Mouse (Mus musculus): ENCODE results near the gene Fam219a. TPM values are rescaled to one million over a fixed set of nuclear protein-coding genes. Genes with fewer than 3 reads are reported as not detected.

The Fam219a gene
- polyA plus RNA-seq, 1 experiment from 2014 or later: 21.7 TPM

DNA sequence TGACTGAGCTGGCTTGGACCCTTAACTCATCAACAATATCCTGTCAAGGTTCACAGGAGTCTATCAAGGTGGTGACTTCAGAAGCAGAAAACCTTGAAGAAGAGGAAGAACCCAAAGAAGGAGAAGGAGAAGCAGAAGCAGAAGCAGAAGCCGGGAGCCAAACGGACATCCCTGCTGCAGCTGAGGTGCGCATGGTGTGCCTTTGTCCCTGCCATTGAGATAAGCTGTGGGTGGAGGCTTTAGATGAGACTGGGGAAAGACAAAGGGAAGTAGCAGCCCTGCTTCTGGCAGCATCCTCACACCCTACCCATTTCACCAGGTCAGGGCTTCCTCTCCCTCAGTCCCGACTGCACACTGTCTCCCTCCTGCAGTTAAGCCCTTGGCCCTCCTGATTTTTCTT lies 33.5 kb upstream of the Fam219a start:
- Histone ChIP-seq H3K36me3 (ENCODE audit: control insufficient read depth, insufficient read depth, low read length) (no peaks in the 10 kb centered on the region), H3K4me2 (ENCODE audit: low read length) (no peak overlapping the region), H3K9ac (ENCODE audit: low read depth, low read length) (no peak overlapping the region), H3K4me1 (ENCODE audit: control insufficient read depth, insufficient read depth, low read length) (peaks cover 9% of the 10 kb centered on the region; the same call in 1 of the 2 replicates), H3K27ac (ENCODE audit: low read length) (no peak overlapping the region), H3K27me3 (ENCODE audit: control insufficient read depth, insufficient read depth, low read depth, low read length) (no peaks in the 10 kb centered on the region), H3K9me3 (replicated peaks; ENCODE audit: control insufficient read depth, low read length, poor library complexity, severe bottlenecking) (no peaks in the 10 kb centered on the region), H3K4me3 (ENCODE audit: low read depth, low read length) (no peak overlapping the region)
- no peak for ATAC-seq
- WGBS: 27% methylated on average over 4 of the region's 4 CpGs

DNA sequence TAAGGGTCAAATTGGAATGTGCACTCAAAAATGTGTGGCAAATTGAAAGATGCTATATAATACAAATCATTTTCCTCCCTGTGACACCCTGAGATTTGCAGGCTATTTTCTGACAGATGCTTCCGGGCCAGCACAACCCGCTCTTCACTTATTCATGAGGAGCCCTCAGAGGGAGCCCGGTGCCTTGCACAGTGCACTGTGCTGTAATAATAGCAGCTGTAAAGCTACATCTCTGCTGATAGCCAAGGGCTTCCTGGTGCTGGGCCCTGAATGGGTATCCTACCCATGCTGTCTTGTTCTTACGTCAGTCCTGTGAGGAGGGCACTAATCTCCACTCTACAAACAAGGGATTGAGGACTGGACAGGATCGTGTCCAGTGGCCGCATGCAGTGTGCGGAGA lies 14.0 kb upstream of the Fam219a start:
- H3K4me3 ChIP-seq (ENCODE audit: low read depth, low read length): no peak overlapping the region
- WGBS: 47% methylated on average over 7 of the region's 7 CpGs
- H3K27me3 ChIP-seq (ENCODE audit: control insufficient read depth, insufficient read depth, low read depth, low read length): no peaks in the 10 kb centered on the region
- H3K27ac ChIP-seq (ENCODE audit: low read length): no peak overlapping the region
- no peaks in the 10 kb centered on the region for H3K9me3 ChIP-seq (replicated peaks; ENCODE audit: control insufficient read depth, low read length, poor library complexity, severe bottlenecking)
- no peak overlapping the region for H3K9ac ChIP-seq (ENCODE audit: low read depth, low read length)
- no peaks in the 10 kb centered on the region for H3K4me1 ChIP-seq (ENCODE audit: control insufficient read depth, insufficient read depth, low read length)
- H3K4me2 ChIP-seq (ENCODE audit: low read length): no peak overlapping the region
- H3K36me3 ChIP-seq (ENCODE audit: control insufficient read depth, insufficient read depth, low read length): no peaks in the 10 kb centered on the region
- peak; percentile 67; the same call in 1 of the 2 replicates for ATAC-seq

DNA sequence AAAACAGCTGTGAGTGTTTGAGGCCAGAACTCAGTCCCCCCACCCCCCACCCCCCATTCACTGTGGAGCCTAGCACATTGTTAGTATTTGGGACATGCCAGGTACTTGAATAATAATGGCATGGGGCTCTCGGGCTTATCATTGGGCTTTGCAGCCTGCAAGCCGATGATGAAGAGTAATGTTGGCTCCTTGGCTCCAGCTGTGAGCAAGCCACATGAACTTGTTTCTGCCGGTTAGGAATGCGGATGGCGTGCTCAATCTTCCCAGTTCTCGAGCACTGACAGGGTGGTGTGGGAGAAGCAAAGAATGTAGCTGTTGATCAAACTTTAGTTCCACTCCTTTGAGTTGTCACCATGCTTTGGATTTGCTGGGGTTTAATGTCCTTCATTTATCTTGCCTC lies 6.6 kb upstream of the Fam219a start:
- no peaks in the 10 kb centered on the region for H3K36me3 ChIP-seq (ENCODE audit: control insufficient read depth, insufficient read depth, low read length)
- WGBS: 39% methylated on average over 6 of the region's 6 CpGs
- no peak for ATAC-seq

DNA sequence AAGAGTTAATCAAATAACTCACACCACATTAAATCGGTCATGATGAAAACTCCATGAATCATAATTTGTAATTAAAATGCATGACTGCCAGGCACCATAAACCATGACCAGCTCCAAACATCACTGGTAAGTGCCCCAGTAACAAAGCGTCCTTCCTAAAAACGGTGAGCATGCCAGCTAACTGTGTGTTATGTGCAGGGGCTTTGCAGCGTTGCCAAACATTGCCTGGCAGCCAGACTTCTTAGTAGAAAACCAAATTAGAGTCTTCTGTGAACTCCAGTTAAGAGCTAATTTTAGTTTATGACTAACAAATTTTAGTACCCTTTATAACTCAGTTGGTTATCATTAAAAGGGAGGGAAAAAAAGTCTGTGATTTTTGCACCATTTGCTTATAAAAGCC lies 4.2 kb upstream of the Fam219a start:
- H3K4me1 ChIP-seq (ENCODE audit: control insufficient read depth, insufficient read depth, low read length): peaks cover 8% of the 10 kb centered on the region; the same call in 1 of the 2 replicates
- 56% methylated on average over 4 of the region's 4 CpGs for WGBS
- no peak overlapping the region for H3K27ac ChIP-seq (ENCODE audit: low read length)
- H3K4me2 ChIP-seq (ENCODE audit: low read length): no peak overlapping the region
- no peaks in the 10 kb centered on the region for H3K27me3 ChIP-seq (ENCODE audit: control insufficient read depth, insufficient read depth, low read depth, low read length)
- no peak overlapping the region for H3K9ac ChIP-seq (ENCODE audit: low read depth, low read length)
- H3K4me3 ChIP-seq (ENCODE audit: low read depth, low read length): no peak overlapping the region
- no peaks in the 10 kb centered on the region for H3K36me3 ChIP-seq (ENCODE audit: control insufficient read depth, insufficient read depth, low read length)
- no peak for ATAC-seq
- no peaks in the 10 kb centered on the region for H3K9me3 ChIP-seq (replicated peaks; ENCODE audit: control insufficient read depth, low read length, poor library complexity, severe bottlenecking)

More for the DNA sequence above, 6.6 kb upstream of the Fam219a start:
- H3K4me1 ChIP-seq (ENCODE audit: control insufficient read depth, insufficient read depth, low read length): peaks cover 2% of the 10 kb centered on the region; the same call in 1 of the 2 replicates
- H3K4me3 ChIP-seq (ENCODE audit: low read depth, low read length): no peak overlapping the region
- no peaks in the 10 kb centered on the region for H3K27me3 ChIP-seq (ENCODE audit: control insufficient read depth, insufficient read depth, low read depth, low read length)
- no peak overlapping the region for H3K27ac ChIP-seq (ENCODE audit: low read length)
- H3K4me2 ChIP-seq (ENCODE audit: low read length): no peak overlapping the region
- H3K9me3 ChIP-seq (replicated peaks; ENCODE audit: control insufficient read depth, low read length, poor library complexity, severe bottlenecking): no peaks in the 10 kb centered on the region
- H3K9ac ChIP-seq (ENCODE audit: low read depth, low read length): no peak overlapping the region

DNA sequence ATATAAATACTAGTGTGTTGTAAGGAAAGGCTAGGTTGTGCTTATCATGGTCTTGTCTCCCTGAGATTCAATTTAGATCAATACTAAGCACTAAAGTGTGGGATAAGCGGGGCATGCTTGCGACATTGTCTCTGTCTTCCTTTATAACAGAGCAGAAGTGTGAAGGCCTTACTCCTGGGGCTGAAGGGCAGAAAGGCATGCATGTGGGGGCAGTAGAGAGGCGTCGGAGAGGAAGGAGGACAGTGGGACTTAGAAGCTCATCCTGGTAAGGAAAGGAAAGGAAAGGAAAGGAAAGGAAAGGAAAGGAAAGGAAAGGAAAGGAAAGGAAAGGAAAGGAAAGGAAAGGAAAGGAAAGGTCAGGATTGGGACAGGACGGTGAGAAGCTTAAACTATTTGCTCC lies 2.2 kb upstream of the Fam219a start:
- no peak for ATAC-seq

DNA sequence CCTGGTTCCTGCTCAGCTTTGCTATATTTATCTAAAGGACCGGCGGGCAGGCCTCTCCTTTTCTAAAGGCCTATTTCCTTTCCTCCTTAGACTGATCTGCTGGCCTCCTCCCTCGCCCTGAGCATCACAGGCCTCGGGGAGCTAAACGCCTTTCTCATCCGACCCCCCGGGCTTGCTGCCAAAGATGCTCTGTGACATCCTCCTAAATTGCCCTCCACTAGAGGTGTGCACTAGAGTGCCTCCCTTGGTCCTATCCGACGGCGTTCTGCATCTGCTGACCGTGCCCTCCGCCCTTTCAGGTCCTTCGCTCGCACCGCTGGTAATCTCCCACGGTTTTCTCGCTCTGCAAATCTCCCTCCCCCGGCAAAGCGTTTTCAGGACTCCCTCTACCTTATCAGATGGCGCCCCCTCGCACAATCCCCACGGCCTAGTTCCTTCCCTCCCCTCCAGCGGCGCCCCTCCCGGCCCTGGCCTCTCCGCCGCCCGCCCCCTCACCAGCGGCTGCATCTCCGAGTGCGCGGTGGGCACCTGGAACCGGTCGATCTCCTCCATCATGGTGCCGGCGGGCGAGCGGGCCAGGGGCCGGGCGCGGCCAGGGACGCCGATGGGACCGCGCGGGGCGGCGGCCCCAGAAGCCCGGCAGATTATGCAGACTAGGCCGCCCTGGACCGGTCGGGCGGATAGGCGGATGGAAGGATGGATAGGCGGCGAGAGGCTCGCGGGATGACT lies 492 bp downstream of the Fam219a start:
- ATAC-seq: peak; percentile 41
- H3K4me1 ChIP-seq (ENCODE audit: control insufficient read depth, insufficient read depth, low read length): peaks cover 30% of the 10 kb centered on the region
- H3K4me2 ChIP-seq (ENCODE audit: low read length): peak overlapping the region; percentile 71
- peak overlapping the region; percentile 82 for H3K4me3 ChIP-seq (ENCODE audit: low read depth, low read length)
- no peaks in the 10 kb centered on the region for H3K36me3 ChIP-seq (ENCODE audit: control insufficient read depth, insufficient read depth, low read length)
- H3K9ac ChIP-seq (ENCODE audit: low read depth, low read length): peak overlapping the region; percentile 90
- H3K9me3 ChIP-seq (replicated peaks; ENCODE audit: control insufficient read depth, low read length, poor library complexity, severe bottlenecking): no peaks in the 10 kb centered on the region
- peak overlapping the region; percentile 92 for H3K27ac ChIP-seq (ENCODE audit: low read length)
- H3K27me3 ChIP-seq (ENCODE audit: control insufficient read depth, insufficient read depth, low read depth, low read length): no peaks in the 10 kb centered on the region
- WGBS: under 1% methylated on average over 57 of the region's 58 CpGs

More for the DNA sequence above, 2.2 kb upstream of the Fam219a start:
- Histone ChIP-seq H3K9ac (ENCODE audit: low read depth, low read length) (no peak overlapping the region), H3K27ac (ENCODE audit: low read length) (no peak overlapping the region), H3K4me2 (ENCODE audit: low read length) (no peak overlapping the region), H3K4me3 (ENCODE audit: low read depth, low read length) (no peak overlapping the region), H3K27me3 (ENCODE audit: control insufficient read depth, insufficient read depth, low read depth, low read length) (no peaks in the 10 kb centered on the region), H3K4me1 (ENCODE audit: control insufficient read depth, insufficient read depth, low read length) (peaks cover 21% of the 10 kb centered on the region), H3K9me3 (replicated peaks; ENCODE audit: control insufficient read depth, low read length, poor library complexity, severe bottlenecking) (no peaks in the 10 kb centered on the region), H3K36me3 (ENCODE audit: control insufficient read depth, insufficient read depth, low read length) (no peaks in the 10 kb centered on the region)
- 36% methylated on average over 5 of the region's 5 CpGs for WGBS

DNA sequence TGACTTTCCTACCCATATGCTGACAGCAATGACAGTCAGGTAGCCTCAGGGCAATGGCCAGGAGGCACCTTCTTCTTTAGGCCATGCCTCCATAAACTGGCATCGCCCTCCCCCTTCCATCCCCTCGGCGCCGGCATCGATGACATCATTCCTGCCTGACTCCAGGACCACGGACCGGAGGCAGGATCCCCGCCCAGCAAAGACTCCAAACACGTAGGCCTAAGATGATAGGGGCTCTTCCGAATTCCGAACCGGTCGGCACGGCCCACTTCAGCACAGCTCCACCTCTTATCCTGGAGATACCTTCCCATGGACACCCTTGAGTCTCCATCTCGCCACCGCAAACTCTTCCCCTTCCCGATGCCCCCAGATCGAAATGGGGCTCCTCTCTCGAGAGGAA lies 1.1 kb downstream of the Fam219a start:
- 2% methylated on average over 19 of the region's 19 CpGs for WGBS
- Histone ChIP-seq H3K27ac (ENCODE audit: low read length) (peak overlapping the region; percentile 92), H3K36me3 (ENCODE audit: control insufficient read depth, insufficient read depth, low read length) (no peaks in the 10 kb centered on the region), H3K9ac (ENCODE audit: low read depth, low read length) (peak overlapping the region; percentile 90), H3K9me3 (replicated peaks; ENCODE audit: control insufficient read depth, low read length, poor library complexity, severe bottlenecking) (no peaks in the 10 kb centered on the region), H3K27me3 (ENCODE audit: control insufficient read depth, insufficient read depth, low read depth, low read length) (no peaks in the 10 kb centered on the region), H3K4me1 (ENCODE audit: control insufficient read depth, insufficient read depth, low read length) (peaks cover 30% of the 10 kb centered on the region), H3K4me2 (ENCODE audit: low read length) (peak overlapping the region; percentile 71), H3K4me3 (ENCODE audit: low read depth, low read length) (peak overlapping the region; percentile 82)
- ATAC-seq: peak; percentile 4; the same call in 1 of the 2 replicates

DNA sequence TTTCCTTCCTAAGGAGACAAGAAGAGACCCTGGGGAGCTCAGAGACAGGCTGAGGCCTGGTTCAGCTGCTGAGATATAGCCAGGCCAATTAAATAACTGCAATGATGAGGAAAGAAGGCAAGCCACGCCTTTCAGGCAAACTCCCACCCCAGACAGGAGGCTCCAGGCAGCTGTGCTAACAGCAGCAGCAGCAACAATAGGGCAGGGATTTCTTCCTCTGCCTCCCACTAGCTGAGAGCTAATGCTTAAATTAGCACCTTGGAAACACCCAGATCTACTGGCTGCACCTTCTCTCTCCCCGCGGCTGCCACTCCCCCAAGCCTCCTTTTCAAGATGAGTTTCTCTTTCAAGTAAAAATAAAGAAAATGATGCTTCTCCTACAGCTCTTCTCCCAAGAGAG lies 3.2 kb downstream of the Fam219a start:
- no peak for ATAC-seq
- Histone ChIP-seq H3K27ac (ENCODE audit: low read length) (no peak overlapping the region), H3K4me2 (ENCODE audit: low read length) (peak overlapping the region; percentile 9; the same call in 1 of the 2 replicates), H3K36me3 (ENCODE audit: control insufficient read depth, insufficient read depth, low read length) (no peaks in the 10 kb centered on the region), H3K4me3 (ENCODE audit: low read depth, low read length) (no peak overlapping the region), H3K4me1 (ENCODE audit: control insufficient read depth, insufficient read depth, low read length) (peaks cover 30% of the 10 kb centered on the region), H3K27me3 (ENCODE audit: control insufficient read depth, insufficient read depth, low read depth, low read length) (no peaks in the 10 kb centered on the region), H3K9ac (ENCODE audit: low read depth, low read length) (peak overlapping the region; percentile 27; the same call in 1 of the 2 replicates), H3K9me3 (replicated peaks; ENCODE audit: control insufficient read depth, low read length, poor library complexity, severe bottlenecking) (no peaks in the 10 kb centered on the region)
- 14% methylated on average over 3 of the region's 3 CpGs for WGBS

DNA sequence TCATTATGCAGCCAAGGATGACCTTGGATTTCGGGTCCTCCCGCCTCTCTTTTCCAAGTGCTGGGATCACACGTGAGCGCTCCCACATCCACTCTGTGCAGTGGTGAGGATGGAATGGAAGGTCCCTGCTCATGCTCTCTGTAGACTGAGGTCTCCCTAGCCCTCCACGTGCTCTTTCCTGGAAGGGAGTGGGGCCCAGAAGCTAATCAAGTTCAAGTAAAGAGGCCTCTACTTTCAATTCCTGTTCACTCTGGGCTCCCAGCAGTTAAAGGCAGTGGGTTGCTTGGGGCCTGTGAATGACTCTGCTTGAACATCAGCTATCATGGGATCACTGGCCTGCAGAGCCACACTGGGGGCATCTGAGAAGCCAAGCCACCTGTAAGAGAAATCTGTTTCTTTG lies 6.0 kb downstream of the Fam219a start:
- Histone ChIP-seq H3K9ac (ENCODE audit: low read depth, low read length) (no peak overlapping the region), H3K4me1 (ENCODE audit: control insufficient read depth, insufficient read depth, low read length) (peaks cover 24% of the 10 kb centered on the region)

More for the DNA sequence above, 6.0 kb downstream of the Fam219a start:
- WGBS: 91% methylated on average over 5 of the region's 5 CpGs
- ATAC-seq: no peak
- Histone ChIP-seq H3K9me3 (replicated peaks; ENCODE audit: control insufficient read depth, low read length, poor library complexity, severe bottlenecking) (no peaks in the 10 kb centered on the region), H3K4me2 (ENCODE audit: low read length) (no peak overlapping the region), H3K36me3 (ENCODE audit: control insufficient read depth, insufficient read depth, low read length) (no peaks in the 10 kb centered on the region), H3K27ac (ENCODE audit: low read length) (no peak overlapping the region), H3K4me3 (ENCODE audit: low read depth, low read length) (no peak overlapping the region), H3K27me3 (ENCODE audit: control insufficient read depth, insufficient read depth, low read depth, low read length) (no peaks in the 10 kb centered on the region)
